Mouse (Mus musculus) kidney, embryonic 16.5 days (tissue): ENCODE measurements around the gene Gm19668. TPM values are rescaled to one million over a fixed set of nuclear protein-coding genes. Genes with fewer than 3 reads are reported as not detected.
"Not testable (repeated sequence)": the region's sequence is repeated elsewhere in the genome, so short reads cannot be mapped to it uniquely, and the experiment has no call there.

Experiments used
- ATAC-seq: fragments of 200-750 bp; cut with Nextera tagmentation; 2 replicates; pipeline ENCODE4 v1.8.0; 2017; ENCODE audit warnings: moderate TSS enrichment; ENCODE audit not compliant: low FRiP score, low TSS enrichment
- H3K27ac ChIP-seq: fragments of 300-500 bp; sonication (generic); 2 replicates; pipeline ENCODE4 v1.5.1; 2014; ENCODE audit warnings: low read length
- H3K27me3 ChIP-seq: fragments of 300-500 bp; sonication (generic); 2 replicates; pipeline ENCODE4 v1.6.1; 2014; ENCODE audit warnings: low read length, control low read depth, mixed read lengths; ENCODE audit not compliant: insufficient read depth
- H3K36me3 ChIP-seq: fragments of 300-500 bp; sonication (generic); 2 replicates; pipeline ENCODE4 v1.6.1; 2014; ENCODE audit warnings: low read length, control low read depth, mixed read lengths; ENCODE audit not compliant: insufficient read depth
- H3K4me1 ChIP-seq: fragments of 300-500 bp; sonication (generic); 2 replicates; pipeline ENCODE4 v1.6.1; 2014; ENCODE audit warnings: low read length, control low read depth, mixed read lengths; ENCODE audit not compliant: insufficient read depth
- H3K4me2 ChIP-seq: fragments of 300-500 bp; sonication (generic); replicated peaks from 2 replicates; pipeline ENCODE4 v1.6.1; 2014; ENCODE audit warnings: low read depth, low read length
- H3K4me3 ChIP-seq: fragments of 300-500 bp; sonication (generic); 2 replicates; pipeline ENCODE4 v1.5.1; 2014; ENCODE audit warnings: mild to moderate bottlenecking, low read length
- H3K9ac ChIP-seq: fragments of 300-500 bp; sonication (generic); replicated peaks from 2 replicates; pipeline ENCODE4 v1.6.1; 2014; ENCODE audit warnings: low read length
- H3K9me3 ChIP-seq: fragments of 300-500 bp; sonication (generic); 2 replicates; pipeline ENCODE4 v1.6.1; 2016; ENCODE audit warnings: low read length, control low read depth
- WGBS: fragments of 180-500 bp; shearing (Covaris S2); extraction: QIAGEN DNeasy Blood & Tissue Kit; methylation state at CpG from one replicate; pipeline ENCODE4 v1.1.7; 2014; 5-methylcytosine and 5-hydroxymethylcytosine counted together
- polyA plus RNA-seq: library from polyadenylated mRNA; unstranded; fragments of >200 nt; fragmentation: Nextera tagmentation; extraction: Ambion mirVana; gene quantifications from 2 replicates; pipeline ENCODE4 v1.2.1, GENCODE M21; 2015

Gene Gm19668
- polyA plus RNA-seq, 1 experiment from 2014 or later = not detected

GRCm38 (mm10) chr10:77814382-77814781 is 15.4 kb upstream of the Gm19668 start, which contains the start of gene Gm2696:
TSS of gene Gm2696 (plus strand) at chr10:77814682.
- no peak for ATAC-seq
- no peak within 1 kb of the TSS for H3K27ac ChIP-seq
- no peaks in the 10 kb centered on the region for H3K27me3 ChIP-seq
- H3K36me3 ChIP-seq = no peaks in the 10 kb centered on the region
- no peak within 1 kb of the TSS for H3K4me2 ChIP-seq
- no peak within 1 kb of the TSS for H3K9ac ChIP-seq
- no peak within 1 kb of the TSS for H3K4me3 ChIP-seq
- H3K9me3 ChIP-seq = no peaks in the 10 kb centered on the region; the same call in 1 of the 2 replicates
- 60% methylated on average over 4 of the region's 4 CpGs for WGBS
- H3K4me1 ChIP-seq = no peaks in the 10 kb centered on the region

GRCm38 (mm10) chr10:77811743-77812142 is 12.8 kb upstream of the Gm19668 start, which contains the start of gene Gm9507:
TSS of gene Gm9507 (minus strand) at chr10:77811843.
- Histone ChIP-seq H3K9me3 (no peaks in the 10 kb centered on the region; the same call in 1 of the 2 replicates), H3K27ac (no peak within 1 kb of the TSS), H3K4me3 (no peak within 1 kb of the TSS), H3K36me3 (no peaks in the 10 kb centered on the region), H3K9ac (no peak within 1 kb of the TSS), H3K4me2 (no peak within 1 kb of the TSS), H3K27me3 (no peaks in the 10 kb centered on the region), H3K4me1 (no peaks in the 10 kb centered on the region)
- ATAC-seq = no peak
- 78% methylated on average over 3 of the region's 5 CpGs for WGBS

- WGBS = 82% methylated on average over 3 of the region's 3 CpGs
- H3K27ac ChIP-seq = no peak overlapping the region
- no peaks in the 10 kb centered on the region for H3K4me1 ChIP-seq
- H3K27me3 ChIP-seq = no peaks in the 10 kb centered on the region
- no peak for ATAC-seq
- H3K4me2 ChIP-seq = no peak overlapping the region
- no peaks in the 10 kb centered on the region for H3K9me3 ChIP-seq
- no peak overlapping the region for H3K4me3 ChIP-seq
- no peaks in the 10 kb centered on the region for H3K36me3 ChIP-seq
- H3K9ac ChIP-seq = no peak overlapping the region
Measured at GRCm38 (mm10) chr10:77804095-77804494, 5.2 kb upstream of the Gm19668 start.

GRCm38 (mm10) chr10:77798164-77798920 is 591 bp downstream of the Gm19668 start:
- H3K9ac ChIP-seq, H3K4me3 ChIP-seq, H3K4me2 ChIP-seq, H3K36me3 ChIP-seq, H3K27ac ChIP-seq, H3K27me3 ChIP-seq, ATAC-seq, H3K9me3 ChIP-seq, H3K4me1 ChIP-seq: not testable (repeated sequence)
- 51% methylated on average over 3 of the region's 3 CpGs for WGBS

GRCm38 (mm10) chr10:77797677-77798076 is 1.3 kb downstream of the Gm19668 start:
- Histone ChIP-seq H3K36me3 (no peaks in the 10 kb centered on the region), H3K4me2 (no peak overlapping the region), H3K9me3 (no peaks in the 10 kb centered on the region), H3K4me3 (no peak overlapping the region), H3K27me3 (no peaks in the 10 kb centered on the region), H3K9ac (no peak overlapping the region), H3K4me1 (no peaks in the 10 kb centered on the region), H3K27ac (no peak overlapping the region)
- no peak for ATAC-seq
- WGBS = 21% methylated on average over 3 of the region's 3 CpGs

GRCm38 (mm10) chr10:77794976-77795375 is 4.0 kb downstream of the Gm19668 start, which contains the start of gene Gm9639:
TSS of gene Gm9639 (minus strand) at chr10:77795076.
- WGBS = 59% methylated on average over 1 of the region's 2 CpGs
- H3K27ac ChIP-seq = no peak within 1 kb of the TSS
- H3K9me3 ChIP-seq = no peaks in the 10 kb centered on the region
- no peaks in the 10 kb centered on the region for H3K27me3 ChIP-seq
- H3K36me3 ChIP-seq = no peaks in the 10 kb centered on the region
- no peak for ATAC-seq
- no peak within 1 kb of the TSS for H3K4me2 ChIP-seq
- H3K4me3 ChIP-seq = no peak within 1 kb of the TSS
- no peak within 1 kb of the TSS for H3K9ac ChIP-seq
- H3K4me1 ChIP-seq = no peaks in the 10 kb centered on the region

- H3K9me3 ChIP-seq = no peaks in the 10 kb centered on the region
- H3K27me3 ChIP-seq = no peaks in the 10 kb centered on the region
- ATAC-seq = no peak
- no peak overlapping the region for H3K4me3 ChIP-seq
- no peak overlapping the region for H3K4me2 ChIP-seq
- no peak overlapping the region for H3K27ac ChIP-seq
- H3K36me3 ChIP-seq = no peaks in the 10 kb centered on the region
- 45% methylated on average over 2 of the region's 2 CpGs for WGBS
- H3K4me1 ChIP-seq = no peaks in the 10 kb centered on the region
- H3K9ac ChIP-seq = no peak overlapping the region
Measured at GRCm38 (mm10) chr10:77788621-77789020, 10.3 kb downstream of the Gm19668 start.

GRCm38 (mm10) chr10:77787876-77788275 is 11.1 kb downstream of the Gm19668 start, which contains the start of gene Gm7137:
TSS of gene Gm7137 (minus strand) at chr10:77788200.
- H3K36me3 ChIP-seq, H3K27ac ChIP-seq, H3K4me3 ChIP-seq, H3K4me2 ChIP-seq, H3K27me3 ChIP-seq, H3K9me3 ChIP-seq, H3K4me1 ChIP-seq, ATAC-seq, H3K9ac ChIP-seq: not testable (repeated sequence)
- WGBS = no CpG with 5 or more reads among the region's 1 CpGs

- H3K4me3 ChIP-seq, H3K4me2 ChIP-seq, H3K9me3 ChIP-seq, H3K9ac ChIP-seq, H3K4me1 ChIP-seq, H3K27ac ChIP-seq, H3K27me3 ChIP-seq, ATAC-seq, H3K36me3 ChIP-seq: not testable (repeated sequence)
- 80% methylated on average over 1 of the region's 3 CpGs for WGBS
Measured at GRCm38 (mm10) chr10:77783396-77783795, 15.5 kb downstream of the Gm19668 start.

- not testable (repeated sequence) for H3K27ac ChIP-seq, ATAC-seq, H3K4me2 ChIP-seq, H3K9ac ChIP-seq, H3K27me3 ChIP-seq, H3K4me1 ChIP-seq, H3K4me3 ChIP-seq, H3K9me3 ChIP-seq, H3K36me3 ChIP-seq
- WGBS = 75% methylated on average over 1 of the region's 1 CpGs
Measured at GRCm38 (mm10) chr10:77782442-77782841, 16.5 kb downstream of the Gm19668 start, which contains the start of gene Gm3250. TSS of gene Gm3250 (minus strand) at chr10:77782542.
